Mouse (Mus musculus) liver, embryonic 14.5 days (tissue): Measurements from ENCODE around the gene Trak2. TPM values are rescaled to one million over a fixed set of nuclear protein-coding genes. Genes with fewer than 3 reads are reported as not detected.
"Not testable (repeated sequence)": the region's sequence is repeated elsewhere in the genome, so short reads cannot be mapped to it uniquely, and the experiment has no call there.

Experiments
- ATAC-seq: fragments of 200-750 bp; cut with Nextera tagmentation; 2 replicates; pipeline ENCODE4 v1.8.0; 2017; ENCODE audit warnings: moderate number of reproducible peaks, mild to moderate bottlenecking, moderate library complexity; ENCODE audit not compliant: insufficient read depth
- DNase-seq, 3 experiments: peaks; one replicate each; pipeline ENCODE4 v3.0.0-alpha.2; 2012 to 2013; ENCODE audit warnings: low read depth in 3 of 3, low spot score in 3 of 3
- H3K27ac ChIP-seq: fragments of 300-500 bp; sonication (generic); 2 replicates; pipeline ENCODE4 v1.5.1; 2014; ENCODE audit warnings: moderate library complexity, mild to moderate bottlenecking, control low read depth, inconsistent platforms
- H3K27me3 ChIP-seq: fragments of 300-500 bp; sonication (generic); 2 replicates; pipeline ENCODE4 v1.6.1; 2014; ENCODE audit warnings: mild to moderate bottlenecking, low read length, moderate library complexity; ENCODE audit not compliant: control insufficient read depth, insufficient read depth
- H3K36me3 ChIP-seq: fragments of 300-500 bp; sonication (generic); replicated peaks from 2 replicates; pipeline ENCODE4 v1.6.1; 2014; ENCODE audit warnings: low read depth; ENCODE audit not compliant: control insufficient read depth, insufficient read depth
- H3K4me1 ChIP-seq, 2 experiments: fragments of 200-500 bp in 1 of 2; fragments of 300-500 bp in 1 of 2; sonication (generic) in 1 of 2; replicated peaks; 2 replicates each; pipeline ENCODE4 v1.6.1; 2012 to 2014; ENCODE audit warnings: antibody characterized with exemption in 1 of 2, inconsistent platforms in 1 of 2, low read length in 1 of 2; ENCODE audit not compliant: control insufficient read depth in 2 of 2, insufficient read depth in 2 of 2
- H3K4me2 ChIP-seq: fragments of 300-500 bp; sonication (generic); 2 replicates; pipeline ENCODE4 v1.6.1; 2014; ENCODE audit warnings: low read depth, mild to moderate bottlenecking, control low read depth, moderate library complexity
- H3K4me3 ChIP-seq, 2 experiments: fragments of 200-500 bp in 1 of 2; fragments of 300-500 bp in 1 of 2; sonication (generic) in 1 of 2; 2 replicates each; pipeline ENCODE4 v1.5.1; 2012 to 2014; ENCODE audit warnings: low read depth in 2 of 2, low read length in 2 of 2, mild to moderate bottlenecking in 2 of 2, control low read depth in 1 of 2, inconsistent platforms in 1 of 2, moderate library complexity in 1 of 2; ENCODE audit not compliant: insufficient read depth in 1 of 2
- H3K9ac ChIP-seq: fragments of 300-500 bp; sonication (generic); replicated peaks from 2 replicates; pipeline ENCODE4 v1.6.1; 2014; ENCODE audit warnings: mild to moderate bottlenecking, control low read depth, moderate library complexity
- H3K9me3 ChIP-seq: fragments of 300-500 bp; sonication (generic); 2 replicates; pipeline ENCODE4 v1.6.1; 2016; ENCODE audit warnings: low read length, mixed read lengths; ENCODE audit not compliant: control insufficient read depth
- CTCF ChIP-seq: IDR thresholded peaks from 2 replicates; pipeline ENCODE4 v1.5.1; 2016; ENCODE audit warnings: antibody characterized with exemption, low read depth, control low read depth
- EP300 ChIP-seq: IDR thresholded peaks from 2 replicates; pipeline ENCODE4 v1.6.1; 2016; ENCODE audit warnings: antibody characterized with exemption, low read depth
- WGBS: fragments of 180-500 bp; shearing (Covaris S2); extraction: QIAGEN DNeasy Blood & Tissue Kit; methylation state at CpG from one replicate; pipeline ENCODE4 v1.1.7; 2014; ENCODE audit not compliant: insufficient replicate concordance; 5-methylcytosine and 5-hydroxymethylcytosine counted together
- polyA plus RNA-seq, 2 experiments: library from polyadenylated mRNA; depleted of rRNA in 1 of 2; stranded (reverse) in 1 of 2; unstranded in 1 of 2; fragments of >200 nt; fragmentation: Nextera tagmentation in 1 of 2; extraction: Ambion mirVana in 1 of 2; gene quantifications; 2 replicates each; pipeline versions ENCODE4 v1.2.1 to v1.2.3; 2012 to 2014

Gene Trak2
- polyA plus RNA-seq, 2 experiments: 43.1 to 47.7 TPM

- no peaks in the 10 kb centered on the region for H3K9me3 ChIP-seq
- H3K36me3 ChIP-seq: peaks cover 9% of the 10 kb centered on the region
- no peak for ATAC-seq
- no peak overlapping the region for H3K4me3 ChIP-seq
- H3K27ac ChIP-seq: peak overlapping the region; percentile 71
- H3K4me1 ChIP-seq: peaks cover 84 to 89% of the 10 kb centered on the region in 2 experiments
- H3K27me3 ChIP-seq: no peaks in the 10 kb centered on the region
- H3K4me2 ChIP-seq: peak overlapping the region; percentile 78
- peak overlapping the region; percentile 57 for H3K9ac ChIP-seq
- no peak for DNase-seq
- WGBS: 38% methylated on average over 2 of the region's 2 CpGs
- TF ChIP-seq CTCF (no peak), EP300 (no peak)
Measured at GRCm38 (mm10) chr1:58959682-58960081, 13.5 kb downstream of the Trak2 start.

GRCm38 (mm10) chr1:58958789-58959526, 14.3 kb downstream of the Trak2 start:
- peak overlapping the region; percentile 78 for H3K4me2 ChIP-seq
- peak overlapping the region; percentile 61 for H3K27ac ChIP-seq
- not testable (repeated sequence) for H3K9me3 ChIP-seq, DNase-seq, ATAC-seq, H3K36me3 ChIP-seq, H3K27me3 ChIP-seq, H3K4me3 ChIP-seq
- H3K9ac ChIP-seq: peak overlapping the region; percentile 4; the same call in 1 of the 2 replicates
- H3K4me1 ChIP-seq: peaks cover 80 to 89% of the 10 kb centered on the region in 2 experiments
- 84% methylated on average over 16 of the region's 16 CpGs for WGBS

DNA sequence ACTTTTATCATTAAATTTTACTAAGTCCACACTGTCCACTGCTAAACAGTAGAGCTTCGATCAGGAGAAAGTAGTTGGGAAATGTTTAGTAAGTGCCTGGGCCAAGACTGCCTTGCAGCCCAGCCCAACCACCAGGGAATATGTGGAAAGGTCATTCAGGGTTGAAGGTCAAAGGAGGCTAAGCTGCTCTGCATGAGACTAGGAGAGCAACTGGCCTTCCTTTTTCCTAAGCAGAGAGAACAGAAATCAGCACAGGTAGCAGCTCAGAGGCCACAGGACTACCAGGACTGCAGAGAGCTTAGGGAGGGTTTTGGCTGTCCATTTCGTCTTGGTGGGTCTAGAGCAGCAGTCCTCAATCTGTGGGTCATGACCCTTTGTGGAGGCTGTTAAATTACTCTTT, 15.3 kb downstream of the Trak2 start:
- 70% methylated on average over 2 of the region's 2 CpGs for WGBS
- peak overlapping the region; percentile 36 for H3K27ac ChIP-seq
- H3K9ac ChIP-seq: peak overlapping the region; percentile 31
- DNase-seq: no peak
- H3K27me3 ChIP-seq: no peaks in the 10 kb centered on the region
- H3K4me1 ChIP-seq: peaks cover 76 to 87% of the 10 kb centered on the region in 2 experiments
- TF ChIP-seq CTCF: no peak
- TF ChIP-seq EP300: no peak
- H3K36me3 ChIP-seq: peaks cover 7% of the 10 kb centered on the region
- no peak overlapping the region for H3K4me3 ChIP-seq
- ATAC-seq: no peak
- H3K4me2 ChIP-seq: peak overlapping the region; percentile 38
- H3K9me3 ChIP-seq: no peaks in the 10 kb centered on the region

DNA sequence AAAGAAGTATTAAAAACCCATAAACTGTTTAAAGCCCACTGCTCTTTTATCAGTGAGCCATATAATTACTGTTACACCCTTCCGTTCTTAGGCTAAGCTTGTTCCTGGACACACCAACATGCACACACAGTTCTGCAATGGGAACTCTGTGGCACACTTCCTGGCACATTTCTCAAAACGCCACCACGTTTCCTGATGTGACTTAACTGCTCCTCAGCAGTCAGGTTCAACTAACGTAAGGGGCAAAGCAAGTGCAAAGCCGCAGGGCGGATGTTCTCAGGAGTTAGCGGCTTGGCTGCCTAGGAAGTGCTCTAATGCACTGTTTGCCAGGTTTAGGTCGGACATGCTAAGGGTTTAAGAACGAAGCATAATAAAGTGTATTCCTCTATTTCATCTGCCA, 17.0 kb downstream of the Trak2 start:
- no peak for TF ChIP-seq CTCF
- no peak for TF ChIP-seq EP300
- Histone ChIP-seq H3K4me1 (peaks cover 77 to 86% of the 10 kb centered on the region in 2 experiments), H3K9me3 (no peaks in the 10 kb centered on the region), H3K4me2 (peak overlapping the region; percentile 68), H3K9ac (peak overlapping the region; percentile 70), H3K27ac (peak overlapping the region; percentile 97), H3K27me3 (no peaks in the 10 kb centered on the region), H3K36me3 (peaks cover 9% of the 10 kb centered on the region), H3K4me3 (peak overlapping the region; percentile 38 to 48)
- DNase-seq: no peak
- WGBS: 10% methylated on average over 9 of the region's 9 CpGs
- no peak for ATAC-seq

DNA sequence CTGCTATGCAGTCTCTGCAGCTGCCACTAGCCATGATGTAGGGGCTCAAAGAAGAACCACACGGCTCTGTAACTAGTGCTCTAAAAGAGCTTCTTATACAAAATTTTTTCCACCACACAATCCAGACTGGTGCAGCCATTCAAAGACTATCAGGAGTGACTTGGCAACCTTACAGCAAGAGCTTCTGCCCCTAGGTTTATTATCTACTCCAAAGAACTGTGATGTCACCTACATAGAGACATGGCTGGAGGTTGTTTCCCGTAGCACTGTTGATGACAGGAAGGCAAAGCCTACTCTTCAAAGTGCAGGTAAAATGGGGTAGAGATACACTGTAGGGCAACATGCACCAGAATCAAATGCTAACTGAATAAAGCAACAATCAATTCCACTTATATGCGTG, 17.5 kb downstream of the Trak2 start:
- peak in 1 of 3 experiments; percentile 76 for DNase-seq
- peaks cover 77 to 85% of the 10 kb centered on the region in 2 experiments for H3K4me1 ChIP-seq
- H3K4me2 ChIP-seq: peak overlapping the region; percentile 68
- TF ChIP-seq CTCF: no peak
- TF ChIP-seq EP300: 0 out of 2 replicates have a peak, but pooled peaks have one; percentile 50
- peak overlapping the region; percentile 38 to 45; a peak in 3 of 4 replicates for H3K4me3 ChIP-seq
- H3K27ac ChIP-seq: peak overlapping the region; percentile 97
- ATAC-seq: peak; percentile 36
- no peaks in the 10 kb centered on the region for H3K27me3 ChIP-seq
- peak overlapping the region; percentile 72 for H3K9ac ChIP-seq
- WGBS: 29% methylated on average over 3 of the region's 3 CpGs
- no peaks in the 10 kb centered on the region for H3K9me3 ChIP-seq
- H3K36me3 ChIP-seq: peaks cover 12% of the 10 kb centered on the region
